Mouse (Mus musculus) lung, adult 2 months (tissue): ENCODE data around the gene Bclaf1.

Experiments
- CTCF ChIP-seq: fragments of 200-500 bp; IDR thresholded peaks from 2 replicates; pipeline ENCODE4 v1.5.1; 2011; ENCODE audit warnings: mild to moderate bottlenecking, low read length, control low read depth; ENCODE audit not compliant: insufficient read depth
- POLR2A ChIP-seq: fragments of 200-500 bp; IDR thresholded peaks from 2 replicates; pipeline ENCODE4 v1.6.1; 2011; ENCODE audit warnings: low read depth, mild to moderate bottlenecking, control low read depth, low read length, borderline replicate concordance; ENCODE audit errors: extremely low read depth

- no peak for TF ChIP-seq CTCF
- TF ChIP-seq POLR2A: no peak
Measured at GRCm38 (mm10) chr10:20267032-20267431, 45.2 kb upstream of the Bclaf1 start.
